Mouse (Mus musculus) thymus, adult 2 months (tissue): Measurements from ENCODE around the gene Nek8. TPM values are rescaled to one million over a fixed set of nuclear protein-coding genes. Genes with fewer than 3 reads are reported as not detected.

Source experiments
- DNase-seq: peaks from one replicate; pipeline ENCODE4 v3.0.0; 2021
- H3K27ac ChIP-seq: fragments of 200-500 bp; 2 replicates; pipeline ENCODE4 v1.5.1; 2012; ENCODE audit warnings: low read length, control low read depth; ENCODE audit not compliant: control insufficient read depth, insufficient read depth
- H3K27me3 ChIP-seq: fragments of 200-500 bp; 2 replicates; pipeline ENCODE4 v1.6.1; 2012; ENCODE audit warnings: mild to moderate bottlenecking, low read length, moderate library complexity, mixed read lengths; ENCODE audit not compliant: control insufficient read depth, insufficient read depth
- H3K36me3 ChIP-seq: fragments of 200-500 bp; 2 replicates; pipeline ENCODE4 v1.6.1; 2012; ENCODE audit warnings: mild to moderate bottlenecking, low read length, moderate library complexity; ENCODE audit not compliant: control insufficient read depth, insufficient read depth
- H3K4me1 ChIP-seq: fragments of 200-500 bp; replicated peaks from 2 replicates; pipeline ENCODE4 v1.6.1; 2012; ENCODE audit warnings: low read length; ENCODE audit not compliant: control insufficient read depth, insufficient read depth
- H3K4me3 ChIP-seq: fragments of 200-500 bp; 2 replicates; pipeline ENCODE4 v1.5.1; 2012; ENCODE audit warnings: mild to moderate bottlenecking, low read length, control low read depth, moderate library complexity; ENCODE audit not compliant: control insufficient read depth, insufficient read depth
- CTCF ChIP-seq: fragments of 200-500 bp; IDR thresholded peaks from 2 replicates; pipeline ENCODE4 v1.5.1; 2012; ENCODE audit warnings: mild to moderate bottlenecking, control low read depth, low read length, moderate library complexity, borderline replicate concordance; ENCODE audit not compliant: control insufficient read depth, poor library complexity, insufficient read depth; ENCODE audit errors: extremely low read depth
- POLR2A ChIP-seq: fragments of 200-500 bp; IDR thresholded peaks from 2 replicates; pipeline ENCODE4 v1.6.1; 2012; ENCODE audit warnings: mild to moderate bottlenecking, low read length, control low read depth, moderate library complexity; ENCODE audit not compliant: control insufficient read depth, poor library complexity, insufficient read depth; ENCODE audit errors: extremely low read depth
- WGBS: fragments of 180-500 bp; shearing (Covaris S2); methylation state at CpG from one replicate; pipeline ENCODE4 v1.1.7; 2018; 5-methylcytosine and 5-hydroxymethylcytosine counted together
- polyA plus RNA-seq: library from polyadenylated mRNA; depleted of rRNA; stranded (reverse); fragments of >200 nt; gene quantifications from 2 replicates; pipeline ENCODE4 v1.2.3, GENCODE M21; 2012

Gene Nek8
- polyA plus RNA-seq, 1 experiment = 27.4 TPM

- no peaks in the 10 kb centered on the region for H3K36me3 ChIP-seq
- TF ChIP-seq POLR2A = no peak
- no peak for TF ChIP-seq CTCF
- H3K4me1 ChIP-seq = peaks cover 6% of the 10 kb centered on the region
- 17% methylated on average over 4 of the region's 4 CpGs for WGBS
- H3K27me3 ChIP-seq = no peaks in the 10 kb centered on the region
- H3K27ac ChIP-seq = no peak overlapping the region
- no peak for DNase-seq
- H3K4me3 ChIP-seq = no peak overlapping the region
These were observed 49.7 kb downstream of the Nek8 start for GRCm38 (mm10) chr11:78126739-78127138.

GRCm38 (mm10) chr11:78125691-78126090 is 50.8 kb downstream of the Nek8 start:
- no peak overlapping the region for H3K4me3 ChIP-seq

DNA sequence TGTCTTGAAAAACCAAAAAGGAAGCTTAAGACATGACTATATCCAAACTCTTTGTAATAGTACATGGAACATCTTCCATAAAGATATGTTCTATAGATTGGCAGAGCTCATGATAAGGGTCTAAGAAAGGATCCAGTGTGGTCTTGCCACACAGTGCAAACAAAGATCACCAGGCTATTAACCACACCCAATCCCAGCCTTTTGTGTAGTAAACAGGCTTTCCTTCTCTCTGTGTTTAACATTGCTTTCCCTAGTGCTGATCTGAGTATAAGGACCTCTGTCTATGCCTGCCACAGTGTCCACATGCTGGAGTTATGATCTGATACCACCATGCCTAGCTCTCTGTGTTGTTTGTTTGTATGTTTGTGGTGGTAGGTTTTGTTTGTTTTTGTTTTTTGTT is 52.7 kb downstream of the Nek8 start:
- no peaks in the 10 kb centered on the region for H3K36me3 ChIP-seq
- H3K4me3 ChIP-seq = no peak overlapping the region
- DNase-seq = no peak
- H3K4me1 ChIP-seq = peaks cover 6% of the 10 kb centered on the region
- H3K27me3 ChIP-seq = no peaks in the 10 kb centered on the region
- no peak for TF ChIP-seq CTCF
- no peak for TF ChIP-seq POLR2A
- H3K27ac ChIP-seq = no peak overlapping the region

More at GRCm38 (mm10) chr11:78125691-78126090, 50.8 kb downstream of the Nek8 start:
- TF ChIP-seq CTCF (no peak), POLR2A (no peak)
- no peak overlapping the region for H3K27ac ChIP-seq
- H3K4me1 ChIP-seq = peaks cover 6% of the 10 kb centered on the region
- no peaks in the 10 kb centered on the region for H3K27me3 ChIP-seq
- 39% methylated on average over 6 of the region's 6 CpGs for WGBS
- no peak for DNase-seq
- H3K36me3 ChIP-seq = no peaks in the 10 kb centered on the region

DNA sequence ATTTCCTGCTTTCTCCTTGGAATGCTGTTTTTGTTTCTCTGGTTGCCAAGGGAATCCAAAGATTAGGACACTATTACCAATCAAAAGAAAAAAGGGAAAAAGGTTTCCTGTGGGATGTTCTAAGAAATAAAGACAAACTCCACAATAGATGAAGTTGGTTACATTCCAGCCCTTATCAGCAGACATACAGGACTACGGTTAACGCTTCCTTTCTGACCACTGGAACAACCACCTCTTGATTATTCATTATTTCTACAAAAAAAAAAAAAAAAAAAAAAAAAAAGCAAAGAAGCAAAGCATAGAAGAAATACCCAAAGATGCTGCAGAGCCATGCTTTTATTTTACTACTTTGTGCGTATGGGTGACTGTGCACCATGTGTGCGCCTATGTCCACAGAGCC is 53.7 kb downstream of the Nek8 start:
- H3K4me1 ChIP-seq = peaks cover 8% of the 10 kb centered on the region
- no peak for DNase-seq
- H3K27me3 ChIP-seq = no peaks in the 10 kb centered on the region
- WGBS = 90% methylated on average over 4 of the region's 4 CpGs
- no peak overlapping the region for H3K4me3 ChIP-seq
- H3K36me3 ChIP-seq = no peaks in the 10 kb centered on the region
- no peak overlapping the region for H3K27ac ChIP-seq
- TF ChIP-seq CTCF (no peak), POLR2A (no peak)

DNA sequence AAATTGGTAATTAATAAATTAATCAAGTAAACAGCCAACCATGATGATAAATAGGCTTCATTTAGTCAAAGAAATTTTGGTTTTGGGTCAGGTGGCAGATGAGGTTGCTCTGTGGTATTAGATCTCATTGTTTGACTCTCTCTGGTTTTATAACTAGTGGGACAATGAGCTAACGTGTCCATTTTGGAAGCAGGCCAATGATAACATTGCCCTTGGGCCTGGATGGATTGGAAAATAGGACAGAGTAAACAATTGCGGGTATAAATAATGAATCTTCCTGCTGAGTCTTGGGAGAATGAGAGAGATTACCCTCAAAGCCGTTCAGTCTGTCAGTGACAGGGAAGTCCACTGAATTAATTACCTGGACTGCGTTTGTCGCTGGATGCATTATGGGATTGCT is 55.3 kb downstream of the Nek8 start:
- no peak for DNase-seq
- WGBS = 96% methylated on average over 5 of the region's 5 CpGs
- Histone ChIP-seq H3K27ac (no peak overlapping the region), H3K4me3 (no peak overlapping the region), H3K27me3 (no peaks in the 10 kb centered on the region), H3K36me3 (no peaks in the 10 kb centered on the region), H3K4me1 (0 out of 2 replicates have a peak, but pooled peaks cover 2% of the 10 kb centered on the region)
- TF ChIP-seq POLR2A (no peak), CTCF (no peak)

DNA sequence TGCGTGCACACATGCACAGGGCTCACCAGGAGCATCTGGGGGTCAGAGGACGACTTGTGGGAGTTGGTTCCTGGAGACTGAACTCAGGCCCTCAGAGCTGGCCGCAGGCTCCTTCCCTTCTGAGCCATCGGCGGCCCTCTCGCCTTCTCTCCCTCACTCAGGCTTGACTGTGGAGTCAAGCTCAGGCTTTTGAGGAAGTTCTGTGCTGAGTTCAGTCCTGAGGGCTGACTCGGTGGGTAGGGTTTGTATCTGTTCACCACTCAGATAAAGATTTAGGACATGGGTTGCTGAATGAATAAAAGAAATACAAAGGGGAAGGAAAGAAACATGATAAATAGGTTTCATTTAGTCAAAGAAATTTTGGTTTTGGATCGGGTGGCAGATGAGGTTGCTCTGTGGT is 56.6 kb downstream of the Nek8 start:
- no peaks in the 10 kb centered on the region for H3K36me3 ChIP-seq
- TF ChIP-seq CTCF = no peak
- WGBS = 39% methylated on average over 8 of the region's 8 CpGs
- peaks cover 9% of the 10 kb centered on the region for H3K4me1 ChIP-seq
- H3K27ac ChIP-seq = no peak overlapping the region
- H3K4me3 ChIP-seq = no peak overlapping the region
- H3K27me3 ChIP-seq = no peaks in the 10 kb centered on the region
- DNase-seq = no peak

DNA sequence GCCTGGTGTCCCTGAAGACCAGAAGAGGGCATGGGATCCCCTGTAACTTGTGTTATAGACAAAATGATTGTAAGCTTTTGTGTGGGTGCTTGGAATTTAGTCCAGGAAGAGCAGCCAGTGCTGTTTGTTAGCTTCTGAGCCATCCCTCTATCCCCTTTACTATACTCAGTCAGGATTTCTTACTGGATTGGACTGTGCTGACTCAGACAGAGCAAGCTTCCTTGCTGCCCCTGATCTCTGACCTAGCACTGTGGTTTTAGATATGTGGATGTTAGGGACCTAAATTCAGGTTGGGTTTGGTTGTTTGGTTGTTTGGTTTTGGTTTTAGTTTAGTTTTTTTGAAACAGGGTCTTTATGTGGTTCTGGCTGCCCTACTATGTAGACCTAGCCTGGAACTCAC is 58.0 kb downstream of the Nek8 start:
- no peak for DNase-seq
- TF ChIP-seq CTCF = no peak
- no peak for TF ChIP-seq POLR2A
- Histone ChIP-seq H3K4me3 (no peak overlapping the region), H3K36me3 (no peaks in the 10 kb centered on the region), H3K4me1 (peaks cover 9% of the 10 kb centered on the region), H3K27ac (no peak overlapping the region), H3K27me3 (no peaks in the 10 kb centered on the region)
